Comparison of ENCODE assay signal across 8 mouse cellular contexts in genomic region chrX:104413183-104413983, GRCm38 (mm10). TPM values are rescaled to one million over a fixed set of nuclear protein-coding genes. Genes with fewer than 3 reads are reported as not detected.
DNase-seq lines count a peak whose midpoint lies in the region; ATAC-seq lines count a peak whose summit lies in the region.

Gene Abcb7, minus strand, starts transcription at chrX:104413856.

- peak within 1 kb of the TSS; percentile 68 for H3K9ac ChIP-seq in intestine, embryonic 14.5 days (ENCODE audit: low read length)

- WGBS in intestine, embryonic 14.5 days: 12% methylated on average over 58 of the region's 58 CpGs

- no peaks in the 10 kb centered on the region for H3K4me1 ChIP-seq in intestine, embryonic 14.5 days (replicated peaks; ENCODE audit: control insufficient read depth, insufficient read depth, low read length)

- H3K36me3 ChIP-seq in intestine, embryonic 14.5 days (ENCODE audit: control insufficient read depth, insufficient read depth, low read length): no peaks in the 10 kb centered on the region

- peaks cover 3% of the 10 kb centered on the region; the same call in 1 of the 2 replicates for H3K27me3 ChIP-seq in intestine, embryonic 14.5 days (replicated peaks; ENCODE audit: control insufficient read depth, insufficient read depth, low read length)

- no peaks in the 10 kb centered on the region for H3K9me3 ChIP-seq in intestine, embryonic 14.5 days (ENCODE audit: control insufficient read depth, low read length)

- H3K27ac ChIP-seq in intestine, embryonic 14.5 days (ENCODE audit: low read depth): peak within 1 kb of the TSS; percentile 91

- peak; percentile 88 for ATAC-seq in intestine, embryonic 14.5 days (replicated peaks; ENCODE audit: low FRiP score, low TSS enrichment, low read depth)
- peak; percentile 93 for ATAC-seq in megakaryocyte progenitor cell, adult 5-6 weeks (replicated peaks; ENCODE audit: poor library complexity)

- peak within 1 kb of the TSS; percentile 59 for H3K4me3 ChIP-seq in intestine, embryonic 14.5 days (ENCODE audit: low read depth, low read length)

- peak within 1 kb of the TSS; percentile 47 for H3K4me2 ChIP-seq in intestine, embryonic 14.5 days (ENCODE audit: low read length)

- intact Hi-C loops in gastrocnemius, postnatal 14 days (cut with DNase I; ENCODE audit: low total_unique reads): no loop called here
- intact Hi-C loops in left cerebral cortex, postnatal 10 days (cut with DNase I): no loop called here

- DNase-seq in adrenal gland, adult 18-20 months (ENCODE audit: low spot score in 2 of 2): peak; percentile 70 to 76
- DNase-seq in embryo, embryonic 10.5 days (ENCODE audit: low spot score): peak; percentile 88
- peak; percentile 85 for DNase-seq in gastrocnemius, postnatal 14 days
- DNase-seq in intestine, embryonic 14.5 days (ENCODE audit: low spot score): peak; percentile 81
- peak; percentile 72 to 91 for DNase-seq in left cerebral cortex, postnatal 10 days (ENCODE audit: extremely low spot score in 1 of 2, low spot score in 2 of 2)
- DNase-seq in right cerebral cortex, postnatal 10 days (ENCODE audit: low spot score in 2 of 2): peak; percentile 92 to 93
- peak; percentile 82 for DNase-seq in urinary bladder, postnatal 14 days (ENCODE audit: low spot score)

RNA-seq across cellular contexts. Expression of gene Abcb7, which starts in this region (rescaled TPM):
- total RNA-seq in adrenal gland, adult 18-20 months (2021): 10 to 100 TPM; 22.5 to 30.3 TPM
- 10 to 100 TPM; 32.7 to 40.7 TPM for total RNA-seq in gastrocnemius, postnatal 14 days (2021)
- 12.4 and 12.7 TPM in 2 replicates for polyA plus RNA-seq in intestine, embryonic 14.5 days (2014; fragmentation: Nextera tagmentation; extraction: Ambion mirVana)
- 10 to 100 TPM; 17.9 to 18.4 TPM for total RNA-seq in left cerebral cortex, postnatal 10 days (2021)
- total RNA-seq in megakaryocyte progenitor cell, adult 5-6 weeks (2015): 55.0 and 56.3 TPM in 2 replicates
- 61.6 and 66.9 TPM in 2 replicates for total RNA-seq in megakaryocyte progenitor cell, adult 5-6 weeks (2017)

Comparison
In these comparisons a context has a peak if more than half of its experiments do, and no peak if none do; other contexts are left out.
1. Peak in every context shown above with its lines: DNase-seq, ATAC-seq, H3K4me3 ChIP-seq and H3K27ac ChIP-seq.